Mouse (Mus musculus) liver, embryonic 14.5 days (tissue): ENCODE results near the gene Syt3.

Experiments
- CTCF ChIP-seq: IDR thresholded peaks from 2 replicates; pipeline ENCODE4 v1.5.1; 2016; ENCODE audit warnings: antibody characterized with exemption, low read depth, control low read depth
- EP300 ChIP-seq: IDR thresholded peaks from 2 replicates; pipeline ENCODE4 v1.6.1; 2016; ENCODE audit warnings: antibody characterized with exemption, low read depth

DNA sequence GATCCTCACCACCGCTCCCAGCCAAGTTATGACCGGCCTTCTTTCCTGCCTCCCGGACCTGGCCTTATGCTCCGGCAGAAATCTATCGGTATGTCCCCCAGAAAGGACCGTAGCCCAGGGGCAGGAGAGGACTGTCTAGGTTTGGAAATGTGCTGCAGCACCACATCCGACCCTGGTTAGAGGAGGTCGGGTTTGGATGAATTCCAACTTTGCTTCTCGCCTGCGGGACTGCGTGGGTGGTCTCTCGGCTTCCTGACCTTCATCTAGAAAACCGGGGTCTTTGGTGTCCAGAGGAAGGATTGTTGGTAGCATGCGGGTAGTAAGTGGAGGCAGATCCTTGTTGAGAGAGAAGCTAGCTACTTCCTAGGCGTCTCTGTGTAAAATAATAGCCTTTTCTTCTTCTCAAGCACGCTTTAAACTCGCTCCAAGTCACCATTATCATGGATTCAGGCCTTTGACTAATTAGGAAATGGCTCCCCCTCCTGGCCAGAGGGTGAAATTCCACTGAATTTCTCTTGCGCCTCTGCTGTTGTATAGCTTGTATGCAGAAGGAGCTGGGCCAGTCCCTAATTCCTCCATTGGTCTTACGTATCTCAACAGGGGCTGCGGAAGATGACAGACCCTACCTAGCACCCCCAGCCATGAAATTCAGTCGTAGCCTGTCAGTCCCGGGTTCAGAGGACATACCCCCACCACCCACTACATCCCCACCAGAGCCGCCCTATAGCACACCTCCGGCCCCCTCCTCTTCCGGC lies 32.8 kb upstream of the Syt3 start:
- TF ChIP-seq CTCF (peak; percentile 85), EP300 (no peak)
